Mouse (Mus musculus): ENCODE measurements around the gene Mthfd1. TPM values are rescaled to one million over a fixed set of nuclear protein-coding genes. Genes with fewer than 3 reads are reported as not detected.

Gene Mthfd1
- polyA plus RNA-seq, 1 experiment from 2014 or later = 30.5 TPM

DNA sequence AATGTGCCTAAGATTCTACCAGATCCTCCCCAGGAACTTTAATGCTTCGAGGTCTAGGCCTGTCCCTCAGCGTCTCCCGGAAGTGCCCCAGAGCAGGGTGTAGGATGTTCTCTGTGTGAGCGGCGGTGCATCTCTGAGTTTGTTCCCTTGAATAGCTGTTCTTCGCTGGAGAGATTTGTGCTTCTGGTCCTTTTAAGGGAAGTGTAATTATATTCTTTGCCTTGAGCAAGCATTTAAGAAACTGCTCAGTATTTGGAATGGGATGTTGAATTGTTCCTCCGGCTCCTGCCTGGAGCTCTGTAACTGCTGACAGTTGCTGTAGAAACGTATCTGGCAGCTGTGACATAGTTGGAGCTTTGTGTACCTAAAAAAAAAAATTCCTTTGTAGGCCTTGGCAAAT lies 32.9 kb downstream of the Mthfd1 start:
- Histone ChIP-seq H3K27ac (peak overlapping the region; percentile 48), H3K4me3 (replicated peaks; ENCODE audit: low read length) (no peak overlapping the region), H3K36me3 (replicated peaks; ENCODE audit: control insufficient read depth, insufficient read depth) (peaks cover 40% of the 10 kb centered on the region), H3K27me3 (ENCODE audit: control insufficient read depth, insufficient read depth, low read length) (no peaks in the 10 kb centered on the region), H3K9me3 (ENCODE audit: control insufficient read depth, low read length) (no peaks in the 10 kb centered on the region), H3K4me2 (replicated peaks) (no peak overlapping the region), H3K4me1 (replicated peaks; ENCODE audit: control insufficient read depth, insufficient read depth, low read length) (peaks cover 8% of the 10 kb centered on the region; the same call in 1 of the 2 replicates), H3K9ac (no peak overlapping the region)
- peak; percentile 48 for DNase-seq (ENCODE audit: low spot score)
- WGBS = 19% methylated on average over 8 of the region's 8 CpGs
- ATAC-seq (ENCODE audit: low FRiP score) = no peak

DNA sequence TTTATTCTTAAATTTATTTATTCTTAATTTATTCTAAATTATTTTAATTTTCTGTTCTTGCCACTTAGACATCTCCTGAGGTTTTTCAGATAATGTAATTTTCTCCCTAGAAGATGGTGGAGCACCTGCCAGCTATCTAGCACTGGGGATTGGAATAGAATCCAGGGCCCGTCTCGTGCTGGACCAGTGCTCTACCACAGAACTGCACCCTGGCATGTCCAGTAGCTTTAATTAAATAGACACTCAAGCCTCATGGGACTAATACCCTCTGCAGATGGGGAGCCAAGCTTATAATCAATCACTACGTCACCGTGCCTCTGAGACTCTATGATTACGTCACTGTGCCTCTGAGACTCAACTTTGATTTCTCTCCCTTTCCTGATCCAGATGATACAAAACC lies 33.4 kb downstream of the Mthfd1 start:
- H3K27me3 ChIP-seq (ENCODE audit: control insufficient read depth, insufficient read depth, low read length) = no peaks in the 10 kb centered on the region
- peak overlapping the region; percentile 6; the same call in 1 of the 2 replicates for H3K27ac ChIP-seq
- 28% methylated on average over 5 of the region's 5 CpGs for WGBS
- peaks cover 39% of the 10 kb centered on the region for H3K36me3 ChIP-seq (replicated peaks; ENCODE audit: control insufficient read depth, insufficient read depth)
- H3K4me3 ChIP-seq (replicated peaks; ENCODE audit: low read length) = no peak overlapping the region
- no peak for DNase-seq (ENCODE audit: low spot score)
- peaks cover 8% of the 10 kb centered on the region; the same call in 1 of the 2 replicates for H3K4me1 ChIP-seq (replicated peaks; ENCODE audit: control insufficient read depth, insufficient read depth, low read length)
- no peak overlapping the region for H3K4me2 ChIP-seq (replicated peaks)
- H3K9ac ChIP-seq = no peak overlapping the region
- peak; percentile 59; the same call in 1 of the 2 replicates for ATAC-seq (ENCODE audit: low FRiP score)
- H3K9me3 ChIP-seq (ENCODE audit: control insufficient read depth, low read length) = no peaks in the 10 kb centered on the region

GRCm38 (mm10) chr12:76289428-76289827 lies 34.3 kb downstream of the Mthfd1 start:
- H3K4me3 ChIP-seq (replicated peaks; ENCODE audit: low read length) = no peak overlapping the region
- no peak overlapping the region for H3K4me2 ChIP-seq (replicated peaks)
- WGBS = 90% methylated on average over 12 of the region's 12 CpGs
- H3K27me3 ChIP-seq (ENCODE audit: control insufficient read depth, insufficient read depth, low read length) = no peaks in the 10 kb centered on the region
- H3K36me3 ChIP-seq (replicated peaks; ENCODE audit: control insufficient read depth, insufficient read depth) = peaks cover 42% of the 10 kb centered on the region
- H3K9me3 ChIP-seq (ENCODE audit: control insufficient read depth, low read length) = no peaks in the 10 kb centered on the region
- H3K27ac ChIP-seq = no peak overlapping the region
- peaks cover 8% of the 10 kb centered on the region; the same call in 1 of the 2 replicates for H3K4me1 ChIP-seq (replicated peaks; ENCODE audit: control insufficient read depth, insufficient read depth, low read length)
- ATAC-seq (ENCODE audit: low FRiP score) = no peak
- H3K9ac ChIP-seq = no peak overlapping the region
- DNase-seq (ENCODE audit: low spot score) = no peak

DNA sequence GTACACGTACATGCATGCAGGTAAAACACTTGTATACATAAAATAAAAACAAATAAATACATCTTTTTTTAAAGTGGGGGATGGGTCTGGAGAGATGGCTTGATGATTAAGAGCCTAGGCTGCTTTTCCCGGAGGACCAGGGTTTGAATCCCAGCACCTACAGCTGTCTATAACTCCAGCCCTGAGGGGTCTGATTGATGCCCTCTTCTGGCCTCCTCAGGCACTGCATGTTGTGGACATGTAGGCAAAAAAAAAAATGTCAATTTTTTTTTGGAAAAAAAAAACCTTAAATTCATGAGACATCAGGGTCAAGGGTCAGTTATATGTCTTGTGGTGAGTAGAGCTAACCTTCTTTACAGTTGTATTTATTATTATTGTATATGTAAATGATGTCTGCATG lies 35.2 kb downstream of the Mthfd1 start:
- Histone ChIP-seq H3K4me1 (replicated peaks; ENCODE audit: control insufficient read depth, insufficient read depth, low read length) (peaks cover 8% of the 10 kb centered on the region; the same call in 1 of the 2 replicates), H3K27ac (no peak overlapping the region), H3K9ac (no peak overlapping the region), H3K27me3 (ENCODE audit: control insufficient read depth, insufficient read depth, low read length) (no peaks in the 10 kb centered on the region), H3K4me3 (replicated peaks; ENCODE audit: low read length) (no peak overlapping the region), H3K4me2 (replicated peaks) (no peak overlapping the region), H3K36me3 (replicated peaks; ENCODE audit: control insufficient read depth, insufficient read depth) (peaks cover 43% of the 10 kb centered on the region), H3K9me3 (ENCODE audit: control insufficient read depth, low read length) (no peaks in the 10 kb centered on the region)
- 95% methylated on average over 2 of the region's 2 CpGs for WGBS
- DNase-seq (ENCODE audit: low spot score) (no peak), ATAC-seq (ENCODE audit: low FRiP score) (no peak)

GRCm38 (mm10) chr12:76293192-76293591 lies 38.1 kb downstream of the Mthfd1 start:
- H3K9ac ChIP-seq = no peak overlapping the region
- no peaks in the 10 kb centered on the region for H3K4me1 ChIP-seq (replicated peaks; ENCODE audit: control insufficient read depth, insufficient read depth, low read length)
- no peaks in the 10 kb centered on the region for H3K9me3 ChIP-seq (ENCODE audit: control insufficient read depth, low read length)
- H3K27ac ChIP-seq = no peak overlapping the region
- peak; percentile 51 for DNase-seq (ENCODE audit: low spot score)
- H3K36me3 ChIP-seq (replicated peaks; ENCODE audit: control insufficient read depth, insufficient read depth) = peaks cover 54% of the 10 kb centered on the region
- ATAC-seq (ENCODE audit: low FRiP score) = no peak
- no peak overlapping the region for H3K4me2 ChIP-seq (replicated peaks)
- no peak overlapping the region for H3K4me3 ChIP-seq (replicated peaks; ENCODE audit: low read length)
- no peaks in the 10 kb centered on the region for H3K27me3 ChIP-seq (ENCODE audit: control insufficient read depth, insufficient read depth, low read length)
- 62% methylated on average over 7 of the region's 7 CpGs for WGBS

DNA sequence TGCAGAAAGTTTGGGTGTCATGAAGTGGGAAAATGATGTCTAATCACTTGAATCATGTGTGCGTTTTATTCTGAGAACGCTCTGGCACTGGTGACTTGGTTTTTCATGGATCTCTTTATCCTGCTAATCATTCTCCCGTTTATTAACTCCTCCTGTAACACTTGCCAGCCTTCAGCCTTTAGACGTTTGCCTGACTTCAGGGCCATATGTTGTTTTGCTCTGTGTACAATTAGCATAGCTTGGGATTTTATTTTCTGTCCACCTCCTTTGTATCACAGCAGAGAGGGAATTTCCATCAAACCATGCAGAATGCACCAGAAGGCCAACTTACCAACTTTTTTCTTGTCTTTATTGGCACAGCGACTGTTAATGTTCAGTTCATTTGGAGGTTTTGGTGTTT lies 42.7 kb downstream of the Mthfd1 start:
- Histone ChIP-seq H3K27ac (no peak overlapping the region), H3K27me3 (ENCODE audit: control insufficient read depth, insufficient read depth, low read length) (no peaks in the 10 kb centered on the region), H3K4me1 (replicated peaks; ENCODE audit: control insufficient read depth, insufficient read depth, low read length) (no peaks in the 10 kb centered on the region), H3K4me2 (replicated peaks) (no peak overlapping the region), H3K36me3 (replicated peaks; ENCODE audit: control insufficient read depth, insufficient read depth) (peaks cover 49% of the 10 kb centered on the region), H3K9me3 (ENCODE audit: control insufficient read depth, low read length) (no peaks in the 10 kb centered on the region), H3K4me3 (replicated peaks; ENCODE audit: low read length) (no peak overlapping the region), H3K9ac (no peak overlapping the region)
- 82% methylated on average over 5 of the region's 5 CpGs for WGBS
- DNase-seq (ENCODE audit: low spot score) (no peak), ATAC-seq (ENCODE audit: low FRiP score) (no peak)

- DNase-seq (ENCODE audit: low spot score) (no peak), ATAC-seq (ENCODE audit: low FRiP score) (no peak)
- Histone ChIP-seq H3K36me3 (replicated peaks; ENCODE audit: control insufficient read depth, insufficient read depth) (peaks cover 48% of the 10 kb centered on the region), H3K27me3 (ENCODE audit: control insufficient read depth, insufficient read depth, low read length) (no peaks in the 10 kb centered on the region), H3K27ac (no peak overlapping the region), H3K9me3 (ENCODE audit: control insufficient read depth, low read length) (no peaks in the 10 kb centered on the region), H3K4me1 (replicated peaks; ENCODE audit: control insufficient read depth, insufficient read depth, low read length) (peaks cover 3% of the 10 kb centered on the region; the same call in 1 of the 2 replicates), H3K9ac (no peak overlapping the region), H3K4me2 (replicated peaks) (no peak overlapping the region), H3K4me3 (replicated peaks; ENCODE audit: low read length) (no peak overlapping the region)
- 96% methylated on average over 9 of the region's 9 CpGs for WGBS
These were observed 44.3 kb downstream of the Mthfd1 start for GRCm38 (mm10) chr12:76299361-76299906.

DNA sequence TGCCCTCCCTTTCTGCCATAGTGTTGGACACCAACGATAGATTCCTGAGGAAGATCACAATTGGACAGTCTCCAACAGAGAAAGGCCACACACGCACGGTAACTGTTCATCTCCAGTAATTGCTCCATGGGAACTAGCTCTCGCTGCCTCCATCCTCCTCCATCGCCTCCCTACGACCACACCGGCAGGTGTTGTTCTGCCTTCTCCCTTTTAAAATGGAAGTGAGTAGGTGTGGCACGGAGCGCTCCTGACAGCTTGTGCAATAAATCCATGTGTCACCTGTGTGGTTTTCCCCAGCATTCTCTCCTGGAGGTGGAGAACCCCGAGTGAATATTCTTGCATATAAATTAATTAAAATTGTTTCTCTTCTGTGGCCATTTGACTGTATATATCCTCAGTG lies 45.3 kb downstream of the Mthfd1 start:
- Histone ChIP-seq H3K27ac (no peak overlapping the region), H3K27me3 (ENCODE audit: control insufficient read depth, insufficient read depth, low read length) (no peaks in the 10 kb centered on the region), H3K9ac (no peak overlapping the region), H3K4me1 (replicated peaks; ENCODE audit: control insufficient read depth, insufficient read depth, low read length) (peaks cover 3% of the 10 kb centered on the region; the same call in 1 of the 2 replicates), H3K9me3 (ENCODE audit: control insufficient read depth, low read length) (no peaks in the 10 kb centered on the region), H3K36me3 (replicated peaks; ENCODE audit: control insufficient read depth, insufficient read depth) (peaks cover 47% of the 10 kb centered on the region), H3K4me2 (replicated peaks) (no peak overlapping the region), H3K4me3 (replicated peaks; ENCODE audit: low read length) (no peak overlapping the region)
- no peak for ATAC-seq (ENCODE audit: low FRiP score)
- DNase-seq (ENCODE audit: low spot score) = no peak
- WGBS = 86% methylated on average over 10 of the region's 10 CpGs

DNA sequence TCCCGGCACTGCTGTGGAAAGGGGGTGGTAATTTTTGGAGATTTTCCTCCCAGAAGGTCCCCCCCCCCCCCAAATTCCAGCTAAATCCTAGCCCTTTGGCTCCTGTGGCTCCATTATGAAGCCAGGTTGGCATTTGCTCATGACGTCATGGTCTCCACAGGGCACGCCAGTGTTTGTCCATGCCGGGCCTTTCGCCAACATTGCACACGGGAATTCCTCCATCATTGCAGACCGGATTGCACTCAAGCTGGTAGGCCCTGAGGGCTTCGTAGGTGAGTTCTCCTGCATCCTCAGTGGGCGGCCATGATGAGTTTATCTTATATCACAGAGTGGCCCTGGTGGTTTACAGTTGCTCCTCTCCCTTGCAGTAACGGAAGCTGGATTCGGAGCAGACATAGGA lies 48.4 kb downstream of the Mthfd1 start:
- Histone ChIP-seq H3K4me2 (replicated peaks) (no peak overlapping the region), H3K4me3 (replicated peaks; ENCODE audit: low read length) (no peak overlapping the region), H3K27me3 (ENCODE audit: control insufficient read depth, insufficient read depth, low read length) (no peaks in the 10 kb centered on the region), H3K9me3 (ENCODE audit: control insufficient read depth, low read length) (no peaks in the 10 kb centered on the region), H3K9ac (no peak overlapping the region), H3K4me1 (replicated peaks; ENCODE audit: control insufficient read depth, insufficient read depth, low read length) (peaks cover 17% of the 10 kb centered on the region; the same call in 1 of the 2 replicates), H3K27ac (peak overlapping the region; percentile 1; the same call in 1 of the 2 replicates), H3K36me3 (replicated peaks; ENCODE audit: control insufficient read depth, insufficient read depth) (peaks cover 38% of the 10 kb centered on the region)
- DNase-seq (ENCODE audit: low spot score) (no peak), ATAC-seq (ENCODE audit: low FRiP score) (no peak)
- WGBS = 85% methylated on average over 11 of the region's 11 CpGs

- Histone ChIP-seq H3K9me3 (ENCODE audit: control insufficient read depth, low read length) (no peaks in the 10 kb centered on the region), H3K27ac (peak overlapping the region; percentile 1; the same call in 1 of the 2 replicates), H3K36me3 (replicated peaks; ENCODE audit: control insufficient read depth, insufficient read depth) (peaks cover 31% of the 10 kb centered on the region), H3K27me3 (ENCODE audit: control insufficient read depth, insufficient read depth, low read length) (no peaks in the 10 kb centered on the region), H3K4me3 (replicated peaks; ENCODE audit: low read length) (no peak overlapping the region), H3K9ac (no peak overlapping the region), H3K4me1 (replicated peaks; ENCODE audit: control insufficient read depth, insufficient read depth, low read length) (peaks cover 18% of the 10 kb centered on the region; the same call in 1 of the 2 replicates), H3K4me2 (replicated peaks) (no peak overlapping the region)
- WGBS = 50% methylated on average over 4 of the region's 4 CpGs
- no peak for DNase-seq (ENCODE audit: low spot score)
- ATAC-seq (ENCODE audit: low FRiP score) = no peak
These were observed 49.1 kb downstream of the Mthfd1 start for GRCm38 (mm10) chr12:76304199-76304598.
